Mouse (Mus musculus) small intestine, adult 2 months (tissue): ENCODE results near the gene Gjc3. TPM values are rescaled to one million over a fixed set of nuclear protein-coding genes. Genes with fewer than 3 reads are reported as not detected.

ENCODE experiments used
- H3K27ac ChIP-seq: fragments of 200-500 bp; 2 replicates; pipeline ENCODE4 v1.5.1; 2012; ENCODE audit warnings: low read depth, low read length, control low read depth, inconsistent platforms; ENCODE audit not compliant: insufficient read depth
- H3K27me3 ChIP-seq: fragments of 200-500 bp; 2 replicates; pipeline ENCODE4 v1.6.1; 2012; ENCODE audit warnings: mild to moderate bottlenecking, moderate library complexity, low read length, inconsistent platforms; ENCODE audit not compliant: control insufficient read depth, insufficient read depth
- H3K36me3 ChIP-seq: fragments of 200-500 bp; 2 replicates; pipeline ENCODE4 v1.6.1; 2012; ENCODE audit warnings: mild to moderate bottlenecking, low read length, control low read depth, inconsistent platforms; ENCODE audit not compliant: control insufficient read depth, insufficient read depth
- H3K4me1 ChIP-seq: fragments of 200-500 bp; 2 replicates; pipeline ENCODE4 v1.6.1; 2012; ENCODE audit warnings: low read length, inconsistent platforms, mixed read lengths; ENCODE audit not compliant: control insufficient read depth, insufficient read depth, insufficient read length
- H3K4me3 ChIP-seq: fragments of 200-500 bp; 2 replicates; pipeline ENCODE4 v1.5.1; 2012; ENCODE audit warnings: low read depth, mild to moderate bottlenecking, control low read depth, inconsistent platforms, low read length, moderate library complexity
- CTCF ChIP-seq: fragments of 200-500 bp; IDR thresholded peaks from 2 replicates; pipeline ENCODE4 v1.5.1; 2012; ENCODE audit warnings: low read depth, mild to moderate bottlenecking, control low read depth, inconsistent platforms, low read length, moderate library complexity, mixed read lengths; ENCODE audit not compliant: insufficient replicate concordance, insufficient read length; ENCODE audit errors: extremely low read depth
- POLR2A ChIP-seq: fragments of 200-500 bp; IDR thresholded peaks from 2 replicates; pipeline ENCODE4 v1.6.1; 2012; ENCODE audit warnings: low read depth, mild to moderate bottlenecking, control low read depth, inconsistent platforms, low read length, moderate library complexity
- WGBS: fragments of 180-500 bp; shearing (Covaris S2); methylation state at CpG from one replicate; pipeline ENCODE4 v1.1.7; 2018; 5-methylcytosine and 5-hydroxymethylcytosine counted together
- polyA plus RNA-seq: library from polyadenylated mRNA; depleted of rRNA; stranded (reverse); fragments of >200 nt; gene quantifications from 2 replicates; pipeline ENCODE4 v1.2.3, GENCODE M21; 2012; rRNA removed

The Gjc3 gene
- polyA plus RNA-seq: 0.04 and 0.08 TPM in 2 replicates

DNA sequence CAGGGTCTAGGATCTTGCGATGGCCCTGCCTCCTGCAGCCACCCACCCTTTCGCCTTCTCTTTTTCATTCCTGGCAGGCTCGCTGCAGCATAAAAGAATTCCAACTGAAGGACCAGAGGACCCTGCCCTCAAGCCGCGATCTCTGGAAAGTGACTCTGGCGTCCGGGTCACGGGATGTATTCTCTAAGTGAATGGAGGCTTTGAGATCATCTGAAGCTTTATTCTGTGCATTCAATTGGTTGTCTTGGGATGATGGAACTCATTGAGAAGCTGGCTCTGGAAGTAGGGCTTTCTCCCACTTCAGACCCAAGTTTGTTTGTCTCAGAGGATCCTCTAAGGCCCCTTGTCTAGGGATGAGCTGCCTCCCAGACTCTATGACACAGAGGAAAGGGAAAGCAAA, at the start of gene Gjc3:
TSS of gene Gjc3 (minus strand) at position 154 of the 400 bp plus-strand sequence.
- Histone ChIP-seq H3K27ac (no peak within 1 kb of the TSS), H3K4me3 (no peak within 1 kb of the TSS), H3K4me1 (no peaks in the 10 kb centered on the region), H3K27me3 (0 out of 2 replicates have a peak, but pooled peaks cover 2% of the 10 kb centered on the region), H3K36me3 (no peaks in the 10 kb centered on the region)
- WGBS: 83% methylated on average over 8 of the region's 8 CpGs
- no peak for TF ChIP-seq POLR2A
- no peak for TF ChIP-seq CTCF

DNA sequence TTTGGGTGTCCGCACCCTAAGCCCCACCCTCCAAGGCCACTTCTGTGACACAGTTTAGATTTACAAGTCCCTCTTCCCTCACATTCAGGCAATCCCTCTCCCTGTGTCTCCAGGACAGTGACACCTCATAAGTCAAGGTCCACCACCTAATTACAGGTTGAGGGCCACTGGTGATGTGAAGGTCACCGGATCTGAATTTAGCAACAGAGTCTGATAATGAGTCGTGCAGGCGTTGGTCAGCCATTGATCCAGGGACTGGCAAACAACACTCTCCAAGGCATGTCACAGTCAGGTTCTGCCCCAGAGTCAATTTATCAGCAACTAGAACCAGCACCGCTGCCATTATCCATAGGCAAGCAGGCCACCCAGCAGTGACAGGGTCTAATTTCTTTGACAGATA, 49.5 kb upstream of the Gjc3 start:
- Histone ChIP-seq H3K4me1 (no peaks in the 10 kb centered on the region), H3K27ac (no peak overlapping the region), H3K4me3 (no peak overlapping the region), H3K27me3 (no peaks in the 10 kb centered on the region), H3K36me3 (no peaks in the 10 kb centered on the region)
- TF ChIP-seq CTCF (no peak), POLR2A (no peak)
- 73% methylated on average over 5 of the region's 5 CpGs for WGBS

DNA sequence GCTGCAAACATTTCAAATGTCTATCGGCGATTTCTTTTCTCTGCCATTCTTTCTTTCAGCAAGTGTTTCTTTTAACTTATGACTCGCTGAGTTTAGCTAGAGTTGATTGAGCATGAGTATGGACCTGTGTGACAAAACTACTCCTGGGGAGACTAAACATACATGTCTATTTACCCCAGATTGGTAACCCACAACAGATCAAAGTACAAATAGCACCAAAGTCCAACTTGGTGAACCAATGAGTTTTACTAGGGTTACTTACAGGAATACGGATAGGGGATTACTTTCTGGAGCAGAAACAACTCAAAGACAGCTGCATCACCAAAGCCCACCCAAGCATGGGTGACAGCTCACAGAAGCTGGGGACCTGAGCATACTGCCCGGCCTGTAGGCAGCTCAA, 46.5 kb upstream of the Gjc3 start:
- no peak overlapping the region for H3K27ac ChIP-seq
- H3K36me3 ChIP-seq: no peaks in the 10 kb centered on the region
- WGBS: 76% methylated on average over 5 of the region's 5 CpGs

DNA sequence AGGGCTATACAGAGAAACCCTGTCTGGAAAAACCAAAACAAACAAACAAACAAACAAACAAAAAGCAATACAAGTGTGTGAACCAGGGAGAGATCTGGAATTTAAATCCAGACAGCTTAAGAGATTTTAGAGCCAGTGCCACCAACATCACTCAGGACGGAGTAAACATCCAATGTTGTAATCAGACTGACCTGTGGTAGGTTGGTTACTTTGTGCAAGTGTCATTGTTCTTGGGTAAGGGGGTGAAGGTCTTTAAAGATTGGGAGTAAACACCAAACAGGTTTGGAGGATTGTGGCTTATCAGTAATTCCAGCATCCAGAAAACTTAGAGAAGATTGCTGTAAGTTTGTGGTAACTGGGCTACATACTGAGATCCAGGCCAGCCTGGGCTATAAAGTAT, 23.5 kb upstream of the Gjc3 start:
- H3K4me3 ChIP-seq: no peak overlapping the region
- H3K4me1 ChIP-seq: no peaks in the 10 kb centered on the region
- TF ChIP-seq POLR2A (no peak), CTCF (no peak)
- H3K27me3 ChIP-seq: no peaks in the 10 kb centered on the region
- WGBS: 82% methylated on average over 1 of the region's 1 CpGs
- no peak overlapping the region for H3K27ac ChIP-seq
- no peaks in the 10 kb centered on the region for H3K36me3 ChIP-seq

More for the DNA sequence above, 46.5 kb upstream of the Gjc3 start:
- H3K4me1 ChIP-seq: no peaks in the 10 kb centered on the region
- H3K4me3 ChIP-seq: no peak overlapping the region
- no peaks in the 10 kb centered on the region for H3K27me3 ChIP-seq
- TF ChIP-seq POLR2A (no peak), CTCF (no peak)

DNA sequence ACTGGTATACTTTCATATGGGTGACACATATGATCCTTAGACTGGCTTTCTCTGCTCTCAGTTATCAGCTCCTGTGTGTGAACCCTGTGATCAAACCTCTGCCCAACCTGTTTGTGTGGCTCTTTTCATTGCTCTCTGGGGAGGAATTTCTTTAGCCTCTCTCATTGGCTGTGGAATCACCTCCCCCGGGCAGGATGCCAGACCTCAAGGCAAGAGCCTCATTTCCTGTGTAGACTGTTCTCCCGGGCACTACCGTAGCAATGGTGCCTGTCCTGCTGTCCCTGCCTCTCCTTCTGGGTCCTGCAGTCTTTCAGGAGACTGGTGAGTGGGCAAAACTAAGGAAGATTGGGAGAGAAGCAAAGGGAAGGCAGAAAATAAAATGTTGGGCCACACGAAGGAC, 18.4 kb upstream of the Gjc3 start, which contains the start of gene Azgp1:
TSS of gene Azgp1 (plus strand) at position 221 of the 400 bp plus-strand sequence.
- Histone ChIP-seq H3K4me3 (no peak within 1 kb of the TSS), H3K27ac (no peak within 1 kb of the TSS)
- 32% methylated on average over 4 of the region's 4 CpGs for WGBS

GRCm38 (mm10) chr5:137979081-137979480, 16.2 kb upstream of the Gjc3 start:
- Histone ChIP-seq H3K27ac (no peak overlapping the region), H3K4me3 (no peak overlapping the region), H3K27me3 (no peaks in the 10 kb centered on the region), H3K4me1 (no peaks in the 10 kb centered on the region), H3K36me3 (no peaks in the 10 kb centered on the region)
- WGBS: 65% methylated on average over 2 of the region's 2 CpGs
- TF ChIP-seq POLR2A (no peak), CTCF (no peak)

More for the DNA sequence above, 18.4 kb upstream of the Gjc3 start, which contains the start of gene Azgp1:
- no peaks in the 10 kb centered on the region for H3K4me1 ChIP-seq
- TF ChIP-seq POLR2A (no peak), CTCF (no peak)
- no peaks in the 10 kb centered on the region for H3K36me3 ChIP-seq
- H3K27me3 ChIP-seq: no peaks in the 10 kb centered on the region

GRCm38 (mm10) chr5:137977291-137977690, 14.4 kb upstream of the Gjc3 start:
- Histone ChIP-seq H3K27me3 (no peaks in the 10 kb centered on the region), H3K27ac (no peak overlapping the region), H3K4me1 (no peaks in the 10 kb centered on the region), H3K4me3 (no peak overlapping the region), H3K36me3 (no peaks in the 10 kb centered on the region)
- TF ChIP-seq CTCF (no peak), POLR2A (no peak)
- WGBS: 42% methylated on average over 1 of the region's 1 CpGs
